Mouse (Mus musculus): ENCODE measurements around the gene Cenpe.

GRCm38 (mm10) chr3:135280160-135280559 is 67.8 kb downstream of the Cenpe start:
- TF ChIP-seq GATA1 (IDR thresholded peaks at IDR 0.05; ENCODE audit: borderline replicate concordance, low read length) (no peak), FLI1 (IDR thresholded peaks at IDR 0.05; ENCODE audit: low read length) (no peak)
